8 mouse cellular contexts compared by ENCODE assay signal in genomic region chr9:34954212-34954611, GRCm38 (mm10).
A peak's percentile ranks its signal among the peaks of the same experiment; 100 is the strongest.
DNase-seq lines count a peak whose midpoint lies in the region; ATAC-seq lines count a peak whose summit lies in the region.

No protein-coding gene starts in this region.

- WGBS in intestine, embryonic 16.5 days: 70% methylated on average over 5 of the region's 5 CpGs

- no peak overlapping the region for H3K4me3 ChIP-seq in intestine, embryonic 16.5 days (ENCODE audit: low read length)

- H3K9me3 ChIP-seq in intestine, embryonic 16.5 days (ENCODE audit: control insufficient read depth, low read length): no peaks in the 10 kb centered on the region

- H3K36me3 ChIP-seq in intestine, embryonic 16.5 days (ENCODE audit: control insufficient read depth, insufficient read depth, low read length): no peaks in the 10 kb centered on the region

- H3K4me1 ChIP-seq in intestine, embryonic 16.5 days (ENCODE audit: control insufficient read depth, insufficient read depth, low read length): no peaks in the 10 kb centered on the region

- H3K9ac ChIP-seq in intestine, embryonic 16.5 days (ENCODE audit: low read depth, low read length): no peak overlapping the region

- H3K4me2 ChIP-seq in intestine, embryonic 16.5 days (ENCODE audit: low read depth, low read length): no peak overlapping the region

- H3K27ac ChIP-seq in intestine, embryonic 16.5 days (ENCODE audit: low read length): no peak overlapping the region

- intact Hi-C loops in heart, postnatal 10 days (cut with DNase I): no loop called here
- intact Hi-C loops in heart, postnatal 25 days (cut with DNase I): loop anchor here (10.0 kb wide), 1 partner anchor 199 kb away; no protein-coding TSS in a partner anchor

- peak; percentile 43 to 53 for DNase-seq in heart, postnatal 10 days
- no peak for DNase-seq in heart, postnatal 25 days (ENCODE audit: low spot score)
- DNase-seq in thymus, postnatal 25 days: peak; percentile 2
- DNase-seq in thymus, postnatal 0 days (ENCODE audit: low spot score): no peak
- DNase-seq in embryo, embryonic 10.5 days (ENCODE audit: low spot score): peak; percentile 79
- peak; percentile 27 for DNase-seq in lung, postnatal 36 days
- no peak for DNase-seq in spleen, adult 12 weeks (ENCODE audit: low spot score)

- H3K27me3 ChIP-seq in intestine, embryonic 16.5 days (replicated peaks; ENCODE audit: control insufficient read depth, insufficient read depth, low read length): no peaks in the 10 kb centered on the region

- no peak for ATAC-seq in intestine, embryonic 16.5 days

Comparison
In these comparisons a context has a peak if more than half of its experiments do, and no peak if none do; other contexts are left out.
1. DNase-seq: peak in heart, postnatal 10 days (2 of 2), thymus, postnatal 25 days (single experiment), embryo, embryonic 10.5 days (single experiment) and lung, postnatal 36 days (single experiment); none in heart, postnatal 25 days (single experiment), thymus, postnatal 0 days (single experiment) and spleen, adult 12 weeks (single experiment).